Mouse (Mus musculus): Measurements from ENCODE around the gene Grin1.

The Grin1 gene

DNA sequence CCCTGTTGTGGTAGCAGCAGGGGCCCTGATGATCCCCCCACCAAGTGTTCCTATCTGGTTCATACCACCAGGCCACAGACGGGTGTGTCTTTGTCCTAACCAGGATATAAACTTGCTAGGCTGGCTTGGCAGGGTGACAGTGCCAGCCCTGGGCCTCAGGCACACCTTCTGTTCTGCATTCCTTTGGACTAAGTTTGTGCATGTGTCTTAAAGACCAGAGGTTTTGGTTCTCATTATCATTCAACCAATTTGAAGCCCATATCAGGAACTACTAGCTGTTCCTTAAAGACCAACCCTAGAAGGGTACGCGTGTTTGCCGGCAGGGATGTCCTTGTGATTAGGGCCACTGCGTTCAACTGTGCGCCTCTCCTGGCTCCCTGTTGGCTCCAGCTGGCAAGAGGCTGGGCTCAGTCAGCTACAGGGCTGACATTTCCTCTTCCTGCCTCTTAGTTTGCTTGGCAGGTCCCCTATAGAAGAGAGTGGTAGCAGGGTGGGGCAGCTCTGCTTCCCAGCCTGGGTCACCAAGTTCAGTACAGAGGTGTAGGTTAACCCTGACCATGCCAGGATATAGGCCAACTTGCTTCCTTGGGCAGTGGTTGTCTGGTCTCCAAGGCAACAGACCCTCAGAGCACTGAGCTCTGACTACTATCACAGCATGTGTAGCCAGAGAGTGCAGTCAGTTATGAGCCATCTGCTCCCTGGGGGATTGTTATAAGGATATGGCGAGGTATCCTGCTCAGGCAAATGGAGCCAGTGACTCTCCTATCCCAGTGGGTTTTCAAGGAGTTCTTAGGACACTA, 31.9 kb downstream of the Grin1 start:
- in situ Hi-C loops (cut with MboI, MseI): no loop called here

DNA sequence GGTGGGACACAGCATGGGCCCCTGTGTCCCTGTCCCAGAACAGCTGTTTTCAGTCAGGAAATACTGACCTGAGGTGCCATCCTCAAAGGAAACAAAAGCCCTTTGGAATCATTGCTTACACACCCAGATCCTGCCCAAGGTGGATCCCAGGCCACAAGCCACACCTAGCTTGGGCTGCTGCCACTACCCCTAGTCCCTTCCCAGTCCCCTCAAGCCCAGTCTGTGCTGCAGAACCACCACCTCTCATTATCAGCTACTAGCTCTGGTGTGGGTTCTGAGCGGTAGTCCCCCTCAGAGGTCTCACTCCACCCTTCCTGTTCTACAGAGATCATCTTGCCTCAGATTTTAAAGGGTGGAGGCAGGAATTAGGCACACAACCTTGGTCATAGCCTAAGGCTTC, 32.7 kb downstream of the Grin1 start:
- in situ Hi-C loops (cut with MboI, MseI): no loop called here

DNA sequence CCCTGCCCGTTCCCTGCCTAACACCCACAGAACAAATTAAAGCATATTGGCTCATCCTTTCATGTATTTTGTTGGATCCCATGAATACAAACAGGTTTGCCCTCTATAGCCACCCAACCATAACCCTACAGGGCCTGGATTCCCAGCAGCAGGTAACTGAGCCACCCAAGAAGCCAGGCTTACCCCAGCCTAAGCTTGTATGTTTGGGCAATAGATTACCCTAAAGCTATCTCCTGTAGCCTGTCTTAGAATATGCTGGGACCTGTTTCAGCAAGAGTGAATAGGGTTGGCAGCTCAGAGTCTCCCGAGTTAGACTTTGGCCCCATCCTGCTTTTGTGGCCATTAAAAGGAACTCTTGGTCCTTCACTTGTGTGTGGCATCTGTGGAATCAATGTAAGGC, 33.4 kb downstream of the Grin1 start:
- in situ Hi-C loops (cut with MboI, MseI): no loop called here

DNA sequence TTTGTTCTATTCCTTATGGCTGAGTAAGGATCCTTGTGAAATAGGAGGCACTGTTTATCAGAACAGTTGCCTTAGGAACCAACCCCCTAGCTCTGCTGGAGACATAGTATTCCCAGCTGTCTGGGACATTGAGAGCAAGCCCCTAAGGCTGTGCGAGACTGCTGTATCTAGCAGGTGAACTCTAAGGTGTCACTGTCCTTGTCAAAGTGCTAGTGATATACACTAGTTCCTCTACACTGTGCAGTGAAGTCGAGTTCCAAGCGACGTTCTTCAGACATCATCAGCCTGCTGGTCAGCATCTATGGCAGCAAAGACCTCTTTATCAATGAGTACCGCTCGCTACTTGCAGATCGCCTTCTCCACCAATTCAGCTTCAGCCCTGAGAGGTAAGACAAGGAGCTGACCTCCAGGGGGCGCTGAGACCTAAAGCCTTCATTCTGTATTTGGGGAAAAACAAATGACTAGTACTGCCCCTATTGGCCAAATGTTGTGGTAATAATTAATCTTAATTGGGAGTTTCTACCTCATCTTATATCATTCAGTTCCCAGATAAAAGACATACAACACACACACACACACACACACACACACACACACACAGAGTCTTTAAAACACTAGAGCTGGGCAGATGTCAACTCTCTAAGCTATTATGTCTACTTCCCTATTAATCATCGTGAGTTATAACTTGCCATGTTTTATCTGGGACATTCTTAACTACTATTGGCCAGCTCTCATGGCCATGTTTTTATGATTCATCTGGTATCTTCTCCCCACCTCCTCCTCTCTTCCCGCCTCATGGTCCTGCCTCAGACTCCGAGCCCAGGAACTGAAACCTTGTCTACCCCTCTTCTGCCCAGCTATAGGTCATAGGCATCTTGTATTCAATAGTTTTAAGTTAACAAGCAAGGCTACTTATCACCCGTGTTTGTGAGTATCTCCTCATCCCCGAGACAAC, 39.8 kb downstream of the Grin1 start:
- in situ Hi-C loops (cut with MboI, MseI): loop anchor here in 1 of 2 experiments (10.0 kb wide), 1 partner anchor 56 kb away; the partner anchor contains the start of gene Man1b1

DNA sequence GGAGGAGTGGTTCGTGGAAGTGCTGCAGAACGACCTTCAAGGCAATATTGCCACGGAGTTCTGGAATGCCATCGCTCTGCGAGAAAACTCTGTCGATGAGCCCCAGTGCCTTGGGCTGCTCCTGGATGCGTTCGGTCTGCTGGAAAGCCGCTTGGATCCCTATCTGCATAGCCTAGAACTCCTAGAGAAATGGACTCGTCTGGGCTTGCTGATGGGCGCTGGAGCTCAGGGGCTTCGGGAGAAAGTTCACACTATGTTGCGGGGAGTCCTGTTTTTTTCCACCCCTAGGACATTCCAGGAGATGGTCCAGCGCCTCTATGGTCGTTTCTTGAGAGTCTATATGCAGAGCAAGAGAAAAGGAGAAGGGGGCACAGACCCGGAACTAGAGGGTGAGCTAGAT, 46.0 kb downstream of the Grin1 start:
- in situ Hi-C loops (cut with MboI, MseI): loop anchor here (5.0 to 10.0 kb wide), 2 partner anchors 59 to 62 kb away; partner anchors contain the start of gene Man1b1 (in 2 of the 2)

DNA sequence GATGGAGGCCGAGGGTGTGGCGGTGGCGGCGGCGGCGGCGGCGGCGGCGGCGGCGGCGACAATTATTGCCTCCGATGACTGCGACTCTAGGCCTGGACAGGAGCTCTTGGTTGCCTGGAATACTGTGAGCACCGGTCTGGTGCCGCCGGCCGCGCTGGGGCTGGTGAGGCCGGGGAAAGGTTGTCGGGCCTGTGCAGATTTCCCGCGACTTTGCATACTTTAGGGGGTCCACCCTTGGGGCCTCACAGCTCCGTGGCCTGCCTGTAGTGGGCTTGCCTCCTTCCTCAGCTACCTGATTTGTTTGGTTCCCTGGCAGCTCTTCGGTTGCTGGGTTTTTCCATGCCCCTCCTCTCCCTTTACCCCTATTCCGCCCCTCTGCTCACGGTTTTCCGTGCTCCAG, 46.5 kb downstream of the Grin1 start:
- in situ Hi-C loops (cut with MboI, MseI): loop anchor here (5.0 to 10.0 kb wide), 2 partner anchors 60 to 62 kb away; partner anchors contain the start of gene Man1b1 (in 2 of the 2)

DNA sequence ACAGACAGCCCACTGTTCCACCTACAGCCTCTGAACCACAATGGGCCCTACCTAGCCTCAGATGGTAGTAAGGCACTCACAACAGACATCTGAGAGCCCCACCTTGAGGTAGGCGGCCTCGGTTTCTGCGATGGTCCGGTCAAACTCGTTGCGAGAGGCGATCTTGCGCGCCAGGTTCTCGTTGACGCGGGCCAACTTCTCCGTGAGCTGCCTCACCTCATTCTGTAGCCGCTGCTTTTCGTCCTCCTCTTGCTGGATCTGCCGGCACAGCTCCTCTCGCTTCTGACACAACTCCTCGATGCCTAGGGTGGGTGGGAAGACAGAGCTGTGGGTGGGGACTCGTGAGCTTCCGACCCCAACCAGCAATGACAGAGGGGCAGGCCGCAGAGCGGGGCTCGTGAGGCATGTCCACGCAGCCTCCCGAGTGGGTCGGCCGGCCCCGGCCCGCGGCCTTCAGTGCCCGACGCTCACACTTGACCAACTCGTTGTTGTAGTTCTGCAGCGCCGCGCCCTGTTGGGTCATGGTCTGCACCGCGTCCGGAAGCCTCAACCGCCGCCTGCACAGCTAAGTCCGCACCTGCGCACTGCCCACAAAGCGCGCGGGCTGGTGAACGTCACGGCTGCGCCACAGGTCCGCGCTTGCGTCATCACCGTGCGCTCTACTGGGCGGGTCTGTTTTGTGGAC, 47.0 kb downstream of the Grin1 start, which contains the start of the genes Ssna1 and Anapc2:
TSS of gene Ssna1 (minus strand) at position 612 of the 685 bp plus-strand sequence.
TSS of gene Anapc2 (plus strand) at position 652 of the 685 bp plus-strand sequence.
- in situ Hi-C loops (cut with MboI, MseI): loop anchor here (5.0 to 10.0 kb wide), 2 partner anchors 60 to 63 kb away; partner anchors contain the start of gene Man1b1 (in 2 of the 2)

DNA sequence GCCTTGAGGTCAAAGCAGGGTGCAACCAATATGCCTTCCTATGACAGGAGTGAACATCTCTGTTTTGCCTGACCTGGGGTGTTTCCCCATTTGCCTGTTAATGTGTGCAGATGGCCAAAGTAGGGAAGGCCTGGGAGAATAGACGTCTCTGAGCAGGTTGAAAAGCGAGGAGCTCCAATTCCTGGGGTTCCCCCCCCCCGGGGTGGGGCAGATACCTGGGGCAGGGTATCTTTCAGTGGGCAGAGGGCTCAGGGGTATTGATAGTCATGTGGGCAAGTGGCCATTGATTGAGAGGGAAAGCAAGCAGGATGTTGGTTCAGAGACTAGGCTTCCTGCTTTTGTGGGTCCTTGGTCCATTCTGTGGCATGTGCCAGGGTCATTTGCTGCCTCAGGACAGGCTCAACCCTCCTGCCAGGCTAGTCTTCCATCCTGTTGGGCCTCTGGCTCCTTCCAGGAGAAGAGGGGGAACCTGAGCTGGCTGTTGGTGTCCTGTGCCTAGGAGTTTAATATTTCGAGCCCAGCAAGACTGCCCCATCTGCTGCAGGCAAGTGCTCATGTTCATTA, 51.2 kb downstream of the Grin1 start:
- in situ Hi-C loops (cut with MboI, MseI): no loop called here

DNA sequence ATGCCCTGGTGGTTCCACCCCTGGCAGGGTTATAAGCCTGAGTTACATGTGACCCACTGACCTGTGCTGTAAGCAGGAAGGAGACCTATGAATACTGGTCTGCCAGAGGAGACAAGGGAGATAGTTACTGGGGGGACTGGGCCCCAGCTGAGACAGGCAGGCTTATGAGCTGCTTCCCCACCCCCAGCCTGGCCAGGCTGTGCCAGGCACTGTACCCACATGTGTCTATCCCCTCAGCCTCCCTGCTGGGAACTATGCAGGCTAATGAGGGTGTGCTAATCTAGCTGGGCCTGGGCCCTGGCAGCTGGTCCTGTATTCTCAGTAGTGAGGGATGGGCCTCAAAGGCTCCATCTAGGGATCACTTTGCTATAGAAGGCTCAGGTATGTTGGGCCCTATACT, 51.7 kb downstream of the Grin1 start:
- in situ Hi-C loops (cut with MboI, MseI): no loop called here

DNA sequence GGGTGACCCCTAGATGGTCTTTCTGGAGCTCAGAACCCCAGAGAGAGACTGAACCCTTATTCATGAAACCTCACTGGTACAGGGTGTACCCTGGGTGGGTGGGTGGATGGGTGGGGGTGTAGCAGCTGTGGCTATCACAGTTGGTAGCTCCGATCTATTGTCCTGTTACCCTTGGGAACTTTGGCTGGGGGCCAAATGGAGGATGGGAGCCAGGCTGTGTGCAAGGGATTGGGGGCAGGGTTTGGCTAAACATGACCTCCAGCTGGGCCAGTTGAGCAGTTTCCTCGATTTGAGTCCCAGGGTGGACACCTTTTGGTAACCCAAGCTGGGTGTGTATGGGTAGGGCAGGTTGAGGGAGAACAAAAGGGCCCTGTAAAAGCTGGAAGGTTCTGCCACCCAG, 52.3 kb downstream of the Grin1 start:
- in situ Hi-C loops (cut with MboI, MseI): no loop called here

DNA sequence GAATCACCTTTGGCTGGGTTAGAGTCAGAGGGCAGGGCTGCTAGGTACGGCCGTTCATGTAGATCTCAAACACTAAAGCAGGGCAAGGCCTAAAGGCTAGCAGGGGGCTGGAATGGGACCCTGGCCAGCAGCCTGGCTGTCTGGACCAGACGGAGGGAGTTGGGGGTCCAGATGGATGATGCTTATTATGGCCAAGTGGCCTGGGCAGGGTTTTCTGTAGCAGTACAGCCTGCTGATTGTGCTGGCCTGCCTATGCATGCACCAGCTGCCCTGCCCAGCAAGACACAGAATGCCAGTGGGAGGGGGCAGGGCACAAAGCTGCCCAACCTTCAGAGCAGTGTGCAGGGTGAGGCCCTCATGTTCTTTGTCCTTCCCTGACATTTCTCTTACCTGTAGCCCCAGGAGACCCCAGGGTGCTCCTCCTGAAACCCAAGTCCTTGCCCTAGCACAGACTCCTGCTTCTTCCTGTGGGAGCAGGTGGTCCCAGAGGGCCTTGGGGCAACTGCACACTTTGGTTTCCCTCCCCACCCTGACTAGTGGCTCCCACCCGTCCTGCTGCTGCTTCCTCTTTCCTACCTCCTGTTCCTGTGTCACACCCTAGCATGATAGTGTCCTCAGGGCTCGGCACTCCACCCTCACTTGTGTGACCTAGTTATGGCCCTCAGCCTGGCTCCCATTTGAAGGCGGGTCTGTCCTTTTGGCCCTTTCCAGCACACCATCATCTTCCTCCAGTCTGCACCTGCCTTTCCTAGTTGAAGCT, 52.9 kb downstream of the Grin1 start:
- in situ Hi-C loops (cut with MboI, MseI): no loop called here

DNA sequence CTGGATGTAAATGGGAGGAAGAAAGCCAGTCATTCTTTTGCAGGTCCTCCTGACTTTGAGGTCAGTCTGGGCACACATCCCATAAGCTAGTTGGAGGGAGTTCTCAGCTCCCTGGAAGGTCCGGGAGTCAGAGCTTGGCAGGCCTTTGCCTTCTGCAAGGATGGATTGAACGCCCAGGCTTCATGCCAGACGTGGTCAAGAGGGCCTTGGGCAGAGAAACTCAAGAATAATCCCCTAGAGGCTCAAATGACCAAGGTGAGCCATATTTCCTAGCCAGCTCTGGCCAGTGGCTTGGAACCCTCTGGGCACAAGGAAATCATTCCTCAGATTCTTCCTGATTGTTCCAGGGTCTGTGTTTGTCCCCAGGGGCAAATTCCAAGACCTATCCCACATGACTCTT, 54.1 kb downstream of the Grin1 start:
- in situ Hi-C loops (cut with MboI, MseI): no loop called here

DNA sequence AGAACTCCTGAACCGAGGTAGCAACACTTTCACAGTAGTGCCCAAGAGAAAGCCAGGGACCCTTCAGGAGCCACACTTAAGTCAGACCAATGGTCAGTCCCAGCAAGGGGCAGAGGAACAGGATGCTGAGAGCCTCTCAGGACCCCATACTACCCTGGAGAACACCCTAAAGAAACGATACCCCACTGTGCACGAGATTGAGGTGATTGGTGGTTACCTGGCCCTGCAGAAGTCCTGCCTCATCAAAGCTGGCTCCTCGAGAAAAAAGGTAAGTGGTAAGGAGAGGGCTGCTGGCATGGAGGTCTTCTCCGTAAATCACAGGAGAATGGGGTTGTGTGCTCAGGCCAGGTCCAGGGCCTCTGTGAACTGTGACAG, 54.7 kb downstream of the Grin1 start:
- in situ Hi-C loops (cut with MboI, MseI): no loop called here

DNA sequence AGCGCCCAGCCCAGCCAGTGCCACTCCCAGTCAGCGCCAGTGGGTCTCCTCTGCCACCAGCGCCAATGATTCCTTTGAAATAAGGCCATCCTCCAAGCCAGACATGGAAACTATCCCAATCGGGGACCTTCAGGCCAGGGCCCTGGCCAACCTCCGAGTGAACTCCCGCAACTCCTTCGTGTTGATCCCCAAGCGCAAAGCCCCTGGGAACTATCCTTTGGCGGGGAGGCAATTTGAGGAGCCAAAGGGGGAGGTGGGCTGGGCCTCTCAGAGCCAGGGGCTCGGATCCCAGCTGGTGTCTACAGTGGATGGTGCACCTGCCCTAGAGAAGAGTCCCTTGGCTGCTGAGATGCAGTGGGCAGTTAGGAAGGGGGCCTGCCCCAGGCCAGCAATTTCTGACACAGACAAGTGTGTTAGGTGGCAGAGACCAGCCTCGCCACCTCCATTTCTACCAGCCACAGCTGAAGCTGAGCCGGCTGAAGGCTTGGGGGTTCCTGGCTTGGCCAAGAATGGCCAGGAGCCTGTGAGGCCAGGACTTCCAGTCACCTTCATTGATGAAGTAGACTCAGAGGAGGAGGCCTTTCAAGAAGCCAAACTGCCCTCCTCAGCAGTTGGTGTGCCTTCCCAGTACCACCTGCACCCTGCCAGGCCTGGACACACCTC, 55.2 kb downstream of the Grin1 start:
- in situ Hi-C loops (cut with MboI, MseI): no loop called here

DNA sequence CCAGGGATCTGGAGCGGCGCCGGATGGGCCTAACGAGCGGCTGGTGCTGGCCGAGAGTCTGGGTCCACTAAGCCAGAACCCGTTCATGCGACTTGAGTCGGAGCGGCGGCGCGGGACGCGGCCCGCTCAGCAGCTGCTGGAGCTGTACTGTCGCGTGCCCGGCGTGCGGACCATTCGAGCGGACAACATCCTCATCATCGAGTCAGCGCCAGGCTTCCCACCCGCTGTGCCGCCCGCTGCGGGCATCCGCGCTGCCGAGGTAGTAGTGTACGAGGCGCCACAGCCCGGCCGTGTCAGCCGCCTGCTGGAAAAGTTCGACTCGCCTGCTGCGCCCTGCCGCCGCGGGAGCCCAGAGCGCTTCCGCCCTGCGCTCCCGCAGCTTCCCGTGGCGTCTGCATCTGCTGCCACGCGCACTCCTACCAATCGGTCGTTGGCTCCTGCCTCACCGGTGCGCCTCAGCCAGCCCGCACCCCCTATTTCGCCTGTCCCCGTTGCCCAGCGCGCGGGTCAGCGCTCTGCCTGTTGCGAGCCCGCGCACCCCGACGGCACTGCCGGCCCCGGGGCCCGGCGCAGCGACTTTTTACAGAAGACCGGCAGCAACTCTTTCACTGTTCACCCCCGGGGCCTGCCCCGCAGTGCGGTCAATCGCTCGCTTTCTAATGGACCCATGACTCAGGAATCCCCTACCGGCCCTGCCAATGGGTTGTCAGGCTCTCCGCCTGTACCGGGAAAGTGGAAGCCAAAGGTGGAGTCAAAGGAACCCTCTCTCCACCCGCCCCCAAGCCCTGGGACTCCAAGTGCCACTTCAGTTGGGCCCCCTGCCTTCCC, 56.0 kb downstream of the Grin1 start:
- in situ Hi-C loops (cut with MboI, MseI): no loop called here

DNA sequence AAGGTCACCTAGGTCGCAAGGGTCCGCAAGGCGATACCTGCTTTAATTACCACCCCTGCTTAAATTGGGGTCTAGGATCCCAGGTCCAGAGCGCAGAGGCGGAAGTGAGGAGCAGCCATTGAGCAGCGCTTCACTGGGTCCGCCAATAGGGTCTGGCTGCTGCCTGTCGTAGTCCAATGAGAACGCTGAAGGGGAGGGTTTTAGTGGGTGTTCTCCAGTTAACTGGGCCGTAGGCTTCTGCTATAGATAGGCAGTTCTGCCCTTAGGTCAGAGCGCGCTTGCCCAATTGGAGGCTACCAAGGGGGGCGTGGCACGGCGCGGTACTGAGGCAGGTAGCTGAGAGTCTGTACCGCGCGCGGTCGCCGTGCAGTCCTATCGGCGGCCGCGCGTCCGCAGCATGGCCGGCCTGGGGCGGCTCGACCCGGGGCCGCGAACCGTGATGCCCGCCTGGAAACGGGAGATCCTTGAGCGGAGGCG, 56.7 kb downstream of the Grin1 start, which contains the start of gene Tprn:
TSS of gene Tprn (plus strand) at position 328 of the 477 bp plus-strand sequence.
- in situ Hi-C loops (cut with MboI, MseI): no loop called here

DNA sequence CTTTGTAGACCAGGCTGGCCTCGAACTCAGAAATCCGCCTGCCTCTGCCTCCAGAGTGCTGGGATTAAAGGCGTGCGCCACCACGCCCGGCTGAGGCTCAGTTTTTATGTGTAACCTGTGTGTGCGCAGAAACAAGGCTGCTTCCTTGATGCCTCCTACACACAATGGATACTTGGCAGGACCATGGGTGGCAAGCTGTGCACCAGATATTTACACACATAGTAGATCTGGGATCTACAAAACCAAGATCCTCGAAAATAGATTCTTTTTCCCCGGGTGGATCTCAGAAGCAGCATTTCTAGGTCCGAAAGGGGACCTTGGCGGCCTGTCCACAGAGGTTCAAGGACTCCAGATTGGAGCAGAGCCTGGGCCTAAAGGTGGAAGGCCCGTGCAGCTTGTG, 57.1 kb downstream of the Grin1 start:
- in situ Hi-C loops (cut with MboI, MseI): no loop called here

DNA sequence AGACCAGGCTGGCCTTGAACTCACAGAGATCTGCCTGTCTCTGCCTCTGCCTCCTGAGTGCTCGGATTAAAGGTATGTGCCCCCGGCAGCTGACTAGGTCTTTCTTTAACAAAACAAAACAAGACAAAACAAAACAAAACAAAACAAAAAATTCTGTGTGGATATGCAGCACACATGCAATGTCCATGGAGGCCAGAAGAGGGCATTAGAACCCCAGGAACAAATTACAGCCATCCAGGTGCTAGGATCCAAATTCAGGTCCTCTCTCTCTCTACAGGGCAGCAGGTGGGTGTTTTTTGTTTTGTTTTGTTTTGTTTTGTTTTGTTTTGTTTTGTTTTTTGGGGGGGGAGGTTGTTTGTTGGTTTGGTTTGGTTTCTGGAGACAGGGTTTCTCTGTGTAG, 60.1 kb downstream of the Grin1 start:
- in situ Hi-C loops (cut with MboI, MseI): loop anchor here in 1 of 2 experiments (5.0 kb wide), 1 partner anchor 37 kb away; the partner anchor contains the start of gene Tubb4b
